In the genomic region with DNA sequence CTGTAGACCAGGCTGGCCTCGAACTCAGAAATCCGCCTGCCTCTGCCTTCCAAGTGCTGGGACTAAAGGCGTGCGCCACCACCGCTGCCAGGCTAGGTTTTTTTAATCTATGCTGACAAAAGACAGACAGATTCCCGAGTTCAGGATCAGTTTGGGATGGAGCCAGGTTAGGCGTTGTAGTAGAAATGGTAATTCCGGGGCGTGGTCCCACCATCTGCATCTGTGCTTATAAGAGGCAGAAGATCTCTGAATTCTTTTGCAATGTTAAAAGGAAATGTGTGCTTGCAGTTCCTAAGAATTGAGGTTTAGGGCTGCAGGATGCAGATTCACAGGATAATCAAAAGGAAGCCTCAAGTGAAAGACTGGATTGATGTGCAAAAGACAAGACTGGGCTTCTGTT, we compare ENCODE assay signal across 28 mouse cellular contexts. TPM values are rescaled to one million over a fixed set of nuclear protein-coding genes. Genes with fewer than 3 reads are reported as not detected.
"Had no signal": no experiment of that assay in that cellular context is flagged by ENCODE, and none has a peak within 500 bp of the region (broad histone marks: within the 10 kb centered on the region; RNA-seq: fewer than 3 reads in every experiment).

No protein-coding gene starts in this region.

- H3K4me3 ChIP-seq: left cerebral cortex, adult 2 months; limb, embryonic 12.5 days; limb, embryonic 15.5 days; midbrain, embryonic 12.5 days; midbrain, embryonic 15.5 days had no signal

- H3K9ac ChIP-seq: limb, embryonic 12.5 days; limb, embryonic 15.5 days; liver, embryonic 14.5 days; liver, postnatal 0 days; lung, embryonic 14.5 days; midbrain, embryonic 12.5 days; midbrain, embryonic 15.5 days had no signal

- ATAC-seq: liver, postnatal 0 days; lung, postnatal 0 days; midbrain, embryonic 15.5 days had no signal

- H3K4me2 ChIP-seq: limb, embryonic 12.5 days; limb, embryonic 15.5 days; liver, embryonic 11.5 days; lung, embryonic 14.5 days; midbrain, embryonic 12.5 days; midbrain, embryonic 15.5 days had no signal

- H3K4me1 ChIP-seq: midbrain, embryonic 12.5 days; midbrain, embryonic 15.5 days had no signal

- DNase-seq: kidney, postnatal 36 days; layer of hippocampus, postnatal 36 days; left cerebral cortex, postnatal 4 days; liver, postnatal 0 days; thymus, adult 18-20 months; thymus, postnatal 36 days had no signal

- H3K36me3 ChIP-seq: limb, embryonic 12.5 days; limb, embryonic 15.5 days; midbrain, embryonic 12.5 days; midbrain, embryonic 15.5 days had no signal

- H3K27me3 ChIP-seq: limb, embryonic 12.5 days; limb, embryonic 15.5 days; midbrain, embryonic 12.5 days; midbrain, embryonic 15.5 days had no signal

- H3K27ac ChIP-seq: left cerebral cortex, adult 2 months; limb, embryonic 12.5 days; limb, embryonic 15.5 days; liver, embryonic 14.5 days; macrophage; midbrain, embryonic 12.5 days; midbrain, embryonic 15.5 days had no signal

- H3K9me3 ChIP-seq: limb, embryonic 15.5 days; midbrain, embryonic 12.5 days; midbrain, embryonic 15.5 days had no signal

RNA-seq across cellular contexts. Expression of gene Gm3625, which starts 35.8 kb away (rescaled TPM):
- total RNA-seq: layer of hippocampus, adult 8-10 months; layer of hippocampus, postnatal 10 days; layer of hippocampus, postnatal 36 days; left cerebral cortex, adult 2 months; left cerebral cortex, postnatal 10 days; left cerebral cortex, postnatal 4 days; megakaryocyte, adult 5-6 weeks; monocyte, adult 5-6 weeks had no signal
- polyA plus RNA-seq: limb, embryonic 12.5 days; limb, embryonic 15.5 days; liver, embryonic 11.5 days; liver, embryonic 14.5 days; liver, postnatal 0 days; lung, embryonic 14.5 days; lung, postnatal 0 days; macrophage; midbrain, embryonic 12.5 days; midbrain, embryonic 15.5 days; neural tube, embryonic 11.5 days; neural tube, embryonic 14.5 days; small intestine, adult 2 months; spleen, adult 2 months; stomach, embryonic 16.5 days; testis, adult 2 months; urinary bladder, adult 2 months had no signal
